ENCODE assay signal across 9 mouse cellular contexts in the genomic region with DNA sequence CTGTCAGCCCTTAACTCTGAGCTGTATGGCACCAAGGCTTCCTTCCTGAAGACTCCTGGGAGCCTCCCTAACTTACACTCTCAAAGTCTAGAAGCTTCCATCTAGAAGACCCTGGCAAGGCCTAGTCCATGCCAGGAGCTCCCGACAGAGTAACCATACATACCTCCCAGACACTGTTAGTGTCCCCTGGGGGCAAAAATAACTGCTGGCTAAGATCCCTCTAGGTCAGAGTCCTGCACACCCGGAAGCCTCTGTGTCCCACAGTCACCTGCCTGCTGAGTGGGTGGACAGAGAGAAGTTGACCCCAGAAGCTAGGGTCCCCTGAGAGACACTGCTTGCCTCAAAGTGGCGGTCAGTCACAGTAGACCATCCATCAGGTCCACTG. TPM values are rescaled to one million over a fixed set of nuclear protein-coding genes. Genes with fewer than 3 reads are reported as not detected.
DNase-seq lines count a peak whose midpoint lies in the region; ATAC-seq and TF ChIP-seq lines count a peak whose summit lies in the region.
"Had no signal": no experiment of that assay in that cellular context is flagged by ENCODE, and none has a peak within 500 bp of the region (broad histone marks: within the 10 kb centered on the region; RNA-seq: fewer than 3 reads in every experiment).

No protein-coding gene starts in this region.

- H3K9me3 ChIP-seq in megakaryocyte, embryonic 14.5 days: no peaks in the 10 kb centered on the region
- no peaks in the 10 kb centered on the region for H3K9me3 ChIP-seq in hindbrain, embryonic 16.5 days (ENCODE audit: control insufficient read depth, low read length)
- H3K9me3 ChIP-seq: neural tube, embryonic 12.5 days had no signal

- no peak for DNase-seq in gastrocnemius, adult 2 months
- no peak for DNase-seq in gastrocnemius, adult 18-20 months (ENCODE audit: low spot score)
- DNase-seq in thymus, postnatal 4 days: no peak
- DNase-seq in gastrocnemius, postnatal 36 days: no peak

- H3K27ac ChIP-seq in gastrocnemius, adult 2 months: peak overlapping the region; percentile 89
- peak overlapping the region; percentile 50; the same call in 1 of the 2 replicates for H3K27ac ChIP-seq in hindbrain, embryonic 16.5 days (ENCODE audit: low read depth, low read length)
- H3K27ac ChIP-seq: neural tube, embryonic 12.5 days had no signal

- no peak overlapping the region; the same call in 1 of the 2 replicates for H3K9ac ChIP-seq in hindbrain, embryonic 16.5 days (ENCODE audit: low read depth, low read length)
- H3K9ac ChIP-seq: neural tube, embryonic 12.5 days had no signal

- H3K79me2 ChIP-seq in myocyte (ENCODE audit: control insufficient read depth, insufficient read depth): no peaks in the 10 kb centered on the region

- no peak for ATAC-seq in megakaryocyte, adult 5-6 weeks (ENCODE audit: poor library complexity, severe bottlenecking)
- ATAC-seq in hindbrain, embryonic 16.5 days: no peak

- 90% methylated on average over 3 of the region's 3 CpGs for WGBS in hindbrain, embryonic 16.5 days

- H3K4me1 ChIP-seq in megakaryocyte, embryonic 14.5 days: peaks cover 93% of the 10 kb centered on the region
- peaks cover 3% of the 10 kb centered on the region; the same call in 1 of the 2 replicates for H3K4me1 ChIP-seq in hindbrain, embryonic 16.5 days (ENCODE audit: control insufficient read depth, insufficient read depth, low read depth, low read length)

- no peak for TF ChIP-seq CTCF in gastrocnemius, adult 2 months (IDR thresholded peaks at IDR 0.05)

- H3K36me3 ChIP-seq in megakaryocyte, embryonic 14.5 days (replicated peaks; ENCODE audit: low read length): peaks cover 90% of the 10 kb centered on the region
- peaks cover 5% of the 10 kb centered on the region; the same call in 1 of the 2 replicates for H3K36me3 ChIP-seq in hindbrain, embryonic 16.5 days (ENCODE audit: control insufficient read depth, insufficient read depth, low read length)
- H3K36me3 ChIP-seq in myocyte (ENCODE audit: control insufficient read depth, insufficient read depth): no peaks in the 10 kb centered on the region

- peak overlapping the region; percentile 28 for H3K4me3 ChIP-seq in gastrocnemius, adult 2 months
- peak overlapping the region; percentile 99 for H3K4me3 ChIP-seq in megakaryocyte, embryonic 14.5 days (replicated peaks)
- H3K4me3 ChIP-seq in hindbrain, embryonic 16.5 days (ENCODE audit: low read length): no peak overlapping the region
- no peak overlapping the region for H3K4me3 ChIP-seq in myocyte
- H3K4me3 ChIP-seq: neural tube, embryonic 12.5 days had no signal

- no peaks in the 10 kb centered on the region for H3K27me3 ChIP-seq in megakaryocyte, embryonic 14.5 days (replicated peaks)
- H3K27me3 ChIP-seq in hindbrain, embryonic 16.5 days (replicated peaks; ENCODE audit: control insufficient read depth, insufficient read depth, low read length): no peaks in the 10 kb centered on the region
- H3K27me3 ChIP-seq in myocyte (ENCODE audit: control insufficient read depth, insufficient read depth, insufficient read length): no peaks in the 10 kb centered on the region
- H3K27me3 ChIP-seq: neural tube, embryonic 12.5 days had no signal

- no peak for TF ChIP-seq POLR2A in myocyte (IDR thresholded peaks at IDR 0.05; ENCODE audit: insufficient read length, low read depth)

- H3ac ChIP-seq in myocyte (ENCODE audit: control insufficient read depth, insufficient read length): no peak overlapping the region

- no peak overlapping the region for H3K4me2 ChIP-seq in hindbrain, embryonic 16.5 days (ENCODE audit: low read length)
- peak overlapping the region; percentile 63 for H3K4me2 ChIP-seq in myocyte (ENCODE audit: low read depth)
- H3K4me2 ChIP-seq: neural tube, embryonic 12.5 days had no signal

- intact Hi-C loops in gastrocnemius, adult 2 months (cut with DNase I): loop anchor here (5.0 kb wide), 1 partner anchor 41 kb away; no protein-coding TSS in a partner anchor
- intact Hi-C loops in gastrocnemius, postnatal 36 days (cut with DNase I): no loop called here

TF ChIP-seq in myocyte, 11 proteins besides CTCF, POLR2A, EP300 and RAD21:
- TF ChIP-seq MAX (IDR thresholded peaks at IDR 0.05; ENCODE audit: low read depth) (no peak), POLR2AphosphoS2 (IDR thresholded peaks at IDR 0.05; ENCODE audit: insufficient read length, low read depth) (no peak), TCF12 (IDR thresholded peaks at IDR 0.05; ENCODE audit: insufficient read depth, poor library complexity, severe bottlenecking) (no peak), MYOD1 (IDR thresholded peaks at IDR 0.05; ENCODE audit: control insufficient read depth in 1 of 3, insufficient read length in 2 of 3, low read depth in 2 of 3) (no peak)

RNA-seq across cellular contexts. Expression of a gene that starts 24.5 kb away (rescaled TPM):
- total RNA-seq in gastrocnemius, adult 2 months (2021): 100 to 1,000 TPM; 552 to 603 TPM
- total RNA-seq in gastrocnemius, adult 18-20 months (2021): 100 to 1,000 TPM; 631 to 739 TPM
- 3,942 and 9,172 TPM in 2 replicates for polyA plus RNA-seq in megakaryocyte, embryonic 14.5 days (2012; ENCODE audit: insufficient read depth, low replicate concordance)
- 259 and 303 TPM in 2 replicates for total RNA-seq in megakaryocyte, adult 5-6 weeks (2015)
- total RNA-seq in megakaryocyte, adult 5-6 weeks (2017): 375 and 378 TPM in 2 replicates
- 601 and 643 TPM in 2 replicates for polyA plus RNA-seq in hindbrain, embryonic 16.5 days (2015; fragmentation: Nextera tagmentation; extraction: Ambion mirVana)
- polyA plus RNA-seq in myocyte (2012; fragmentation: generic; extraction: Trizol): 1,278 TPM
- total RNA-seq in gastrocnemius, postnatal 36 days (2021): 100 to 1,000 TPM; 500 to 536 TPM

RNA-seq across cellular contexts. Expression of a gene that starts 31.9 kb away (rescaled TPM):
- total RNA-seq in gastrocnemius, adult 2 months (2021): 10 to 100 TPM; 42.0 to 50.9 TPM
- total RNA-seq in gastrocnemius, adult 18-20 months (2021): 10 to 100 TPM; 44.3 to 46.2 TPM
- polyA plus RNA-seq in megakaryocyte, embryonic 14.5 days (2012; ENCODE audit: insufficient read depth, low replicate concordance): 147 and 260 TPM in 2 replicates
- 70.2 and 70.7 TPM in 2 replicates for total RNA-seq in megakaryocyte, adult 5-6 weeks (2015)
- total RNA-seq in megakaryocyte, adult 5-6 weeks (2017): 58.4 and 69.2 TPM in 2 replicates
- polyA plus RNA-seq in hindbrain, embryonic 16.5 days (2015; fragmentation: Nextera tagmentation; extraction: Ambion mirVana): 141 and 143 TPM in 2 replicates
- polyA plus RNA-seq in myocyte (2012; fragmentation: generic; extraction: Trizol): 209 TPM
- 10 to 100 TPM; 36.0 to 42.5 TPM for total RNA-seq in gastrocnemius, postnatal 36 days (2021)

RNA-seq across cellular contexts. Expression of a gene that starts 33.9 kb away (rescaled TPM):
- total RNA-seq in gastrocnemius, adult 2 months (2021): 1 to 10 TPM; 6.2 to 7.1 TPM
- total RNA-seq in gastrocnemius, adult 18-20 months (2021): 1 to 10 TPM; 5.4 to 5.9 TPM
- 151 and 347 TPM in 2 replicates for polyA plus RNA-seq in megakaryocyte, embryonic 14.5 days (2012; ENCODE audit: insufficient read depth, low replicate concordance)
- total RNA-seq in megakaryocyte, adult 5-6 weeks (2015): 32.4 and 33.0 TPM in 2 replicates
- total RNA-seq in megakaryocyte, adult 5-6 weeks (2017): 41.9 and 46.7 TPM in 2 replicates
- 10.3 and 13.0 TPM in 2 replicates for polyA plus RNA-seq in hindbrain, embryonic 16.5 days (2015; fragmentation: Nextera tagmentation; extraction: Ambion mirVana)
- 44.6 TPM for polyA plus RNA-seq in myocyte (2012; fragmentation: generic; extraction: Trizol)
- 1 to 10 TPM; 4.5 to 7.3 TPM for total RNA-seq in gastrocnemius, postnatal 36 days (2021)

RNA-seq across cellular contexts. Expression of a gene that starts 44.1 kb away (rescaled TPM):
- 100 to 1,000 TPM; 144 to 153 TPM for total RNA-seq in gastrocnemius, adult 2 months (2021)
- 100 to 1,000 TPM; 145 to 148 TPM for total RNA-seq in gastrocnemius, adult 18-20 months (2021)
- polyA plus RNA-seq in megakaryocyte, embryonic 14.5 days (2012; ENCODE audit: insufficient read depth, low replicate concordance): 153 and 200 TPM in 2 replicates
- total RNA-seq in megakaryocyte, adult 5-6 weeks (2015): 58.0 and 60.7 TPM in 2 replicates
- total RNA-seq in megakaryocyte, adult 5-6 weeks (2017): 142 and 146 TPM in 2 replicates
- 17.7 and 18.3 TPM in 2 replicates for polyA plus RNA-seq in hindbrain, embryonic 16.5 days (2015; fragmentation: Nextera tagmentation; extraction: Ambion mirVana)
- polyA plus RNA-seq in myocyte (2012; fragmentation: generic; extraction: Trizol): 150 TPM
- total RNA-seq in gastrocnemius, postnatal 36 days (2021): 100 to 1,000 TPM; 120 to 135 TPM

RNA-seq across cellular contexts. Expression of a gene that starts 55.1 kb away (rescaled TPM):
- total RNA-seq in gastrocnemius, adult 2 months (2021): 1 to 10 TPM in 1 of 2 experiments, under 1 TPM in 1; 0.97 to 1.4 TPM
- 1 to 10 TPM in 1 of 2 experiments, under 1 TPM in 1; 0.75 to 1.3 TPM for total RNA-seq in gastrocnemius, adult 18-20 months (2021)
- polyA plus RNA-seq in megakaryocyte, embryonic 14.5 days (2012; ENCODE audit: insufficient read depth, low replicate concordance): 375 and 477 TPM in 2 replicates
- 135 and 140 TPM in 2 replicates for total RNA-seq in megakaryocyte, adult 5-6 weeks (2015)
- 235 and 237 TPM in 2 replicates for total RNA-seq in megakaryocyte, adult 5-6 weeks (2017)
- polyA plus RNA-seq in hindbrain, embryonic 16.5 days (2015; fragmentation: Nextera tagmentation; extraction: Ambion mirVana): 1.7 and 2.2 TPM in 2 replicates
- polyA plus RNA-seq in myocyte (2012; fragmentation: generic; extraction: Trizol): 0.53 TPM
- 1 to 10 TPM; 1.1 to 2.7 TPM for total RNA-seq in gastrocnemius, postnatal 36 days (2021)

Comparison
In these comparisons a context has a peak if more than half of its experiments do, and no peak if none do; other contexts are left out.
1. H3K4me3 ChIP-seq: peak in gastrocnemius, adult 2 months (single experiment) and megakaryocyte, embryonic 14.5 days (single experiment); none in hindbrain, embryonic 16.5 days (single experiment) and myocyte (single experiment).
2. RNA of a gene that starts 33.9 kb away (total RNA-seq): 32.4 to 46.7 TPM in megakaryocyte, adult 5-6 weeks; 4.5 to 7.3 TPM in gastrocnemius, postnatal 36 days, 6.2 to 7.1 TPM in gastrocnemius, adult 2 months and 5.4 to 5.9 TPM in gastrocnemius, adult 18-20 months; every median in the first group is over 4 times any median in the second.